In genomic region chr6:32479765-32480164, GRCm38 (mm10) we compare ENCODE assay signal across 11 mouse cellular contexts.
A peak's percentile ranks its signal among the peaks of the same experiment; 100 is the strongest.
DNase-seq lines count a peak whose midpoint lies in the region; ATAC-seq lines count a peak whose summit lies in the region.
"Had no signal": no experiment of that assay in that cellular context is flagged by ENCODE, and none has a peak within 500 bp of the region (broad histone marks: within the 10 kb centered on the region; RNA-seq: fewer than 3 reads in every experiment).

No protein-coding gene starts in this region.

- peak overlapping the region; percentile 89 for H3K27ac ChIP-seq in heart, embryonic 10.5 days
- peak overlapping the region; percentile 26; the same call in 1 of the 2 replicates for H3K27ac ChIP-seq in kidney, embryonic 16.5 days (ENCODE audit: low read length)
- H3K27ac ChIP-seq in kidney, embryonic 14.5 days (ENCODE audit: low read depth, low read length): no peak overlapping the region
- peak overlapping the region; percentile 58 for H3K27ac ChIP-seq in brown adipose tissue, adult 24 weeks (replicated peaks; ENCODE audit: low read depth, low read length)
- peak overlapping the region; percentile 77 for H3K27ac ChIP-seq in liver, embryonic 15.5 days (replicated peaks)
- H3K27ac ChIP-seq: embryonic facial prominence, embryonic 12.5 days; forebrain, embryonic 13.5 days had no signal

- ATAC-seq in kidney, embryonic 16.5 days (ENCODE audit: low FRiP score, low TSS enrichment): no peak
- ATAC-seq in kidney, embryonic 14.5 days (ENCODE audit: low FRiP score, low TSS enrichment): no peak
- no peak for ATAC-seq in liver, embryonic 15.5 days (ENCODE audit: insufficient read depth)
- ATAC-seq: CD4-positive, CD25-positive, alpha-beta regulatory T cell, adult 4 months; forebrain, embryonic 13.5 days had no signal

- WGBS in heart, embryonic 10.5 days: 57% methylated on average over 2 of the region's 2 CpGs
- 79% methylated on average over 2 of the region's 2 CpGs for WGBS in kidney, embryonic 16.5 days
- WGBS in kidney, embryonic 14.5 days: 90% methylated on average over 2 of the region's 2 CpGs
- WGBS in liver, embryonic 15.5 days (ENCODE audit: insufficient replicate concordance): 45% methylated on average over 2 of the region's 2 CpGs

- no peaks in the 10 kb centered on the region for H3K9me3 ChIP-seq in heart, embryonic 10.5 days
- no peaks in the 10 kb centered on the region for H3K9me3 ChIP-seq in kidney, embryonic 16.5 days (ENCODE audit: low read length)
- H3K9me3 ChIP-seq in kidney, embryonic 14.5 days (ENCODE audit: control insufficient read depth, low read length): no peaks in the 10 kb centered on the region
- H3K9me3 ChIP-seq in liver, embryonic 15.5 days (replicated peaks): no peaks in the 10 kb centered on the region
- H3K9me3 ChIP-seq: embryonic facial prominence, embryonic 12.5 days; forebrain, embryonic 13.5 days had no signal

- DNase-seq in heart, embryonic 10.5 days (ENCODE audit: low spot score): no peak
- DNase-seq in heart, postnatal 4 days: no peak
- DNase-seq in thymus, postnatal 4 days: no peak
- DNase-seq in frontal cortex, postnatal 36 days (ENCODE audit: low spot score in 2 of 2): no peak

- H3K4me3 ChIP-seq in heart, embryonic 10.5 days: no peak overlapping the region
- no peak overlapping the region for H3K4me3 ChIP-seq in kidney, embryonic 16.5 days (ENCODE audit: low read length)
- H3K4me3 ChIP-seq in kidney, embryonic 14.5 days (ENCODE audit: low read length): no peak overlapping the region
- H3K4me3 ChIP-seq in brown adipose tissue, adult 24 weeks (ENCODE audit: insufficient read depth, low read depth, low read length): no peak overlapping the region
- no peak overlapping the region for H3K4me3 ChIP-seq in liver, embryonic 15.5 days (replicated peaks)
- H3K4me3 ChIP-seq: embryonic facial prominence, embryonic 12.5 days; forebrain, embryonic 13.5 days had no signal

- no peaks in the 10 kb centered on the region for H3K36me3 ChIP-seq in heart, embryonic 10.5 days
- H3K36me3 ChIP-seq in kidney, embryonic 16.5 days (ENCODE audit: insufficient read depth, low read length): no peaks in the 10 kb centered on the region
- no peaks in the 10 kb centered on the region for H3K36me3 ChIP-seq in kidney, embryonic 14.5 days (ENCODE audit: control insufficient read depth, insufficient read depth, low read length)
- H3K36me3 ChIP-seq in liver, embryonic 15.5 days (replicated peaks): no peaks in the 10 kb centered on the region
- H3K36me3 ChIP-seq: embryonic facial prominence, embryonic 12.5 days had no signal

- H3K4me2 ChIP-seq in kidney, embryonic 16.5 days (replicated peaks; ENCODE audit: low read depth, low read length): no peak overlapping the region
- H3K4me2 ChIP-seq in kidney, embryonic 14.5 days (replicated peaks; ENCODE audit: low read depth, low read length): no peak overlapping the region
- peak overlapping the region; percentile 54 for H3K4me2 ChIP-seq in liver, embryonic 15.5 days
- H3K4me2 ChIP-seq: embryonic facial prominence, embryonic 12.5 days; forebrain, embryonic 13.5 days had no signal

- no peaks in the 10 kb centered on the region for H3K27me3 ChIP-seq in heart, embryonic 10.5 days (ENCODE audit: insufficient read depth, poor library complexity, severe bottlenecking)
- no peaks in the 10 kb centered on the region for H3K27me3 ChIP-seq in kidney, embryonic 16.5 days (ENCODE audit: insufficient read depth, low read length)
- H3K27me3 ChIP-seq in kidney, embryonic 14.5 days (ENCODE audit: control insufficient read depth, insufficient read depth, low read length): no peaks in the 10 kb centered on the region
- H3K27me3 ChIP-seq in liver, embryonic 15.5 days: no peaks in the 10 kb centered on the region
- H3K27me3 ChIP-seq: forebrain, embryonic 13.5 days had no signal

- H3K9ac ChIP-seq in kidney, embryonic 16.5 days (replicated peaks; ENCODE audit: low read length): no peak overlapping the region
- H3K9ac ChIP-seq in kidney, embryonic 14.5 days (ENCODE audit: low read depth, low read length): no peak overlapping the region
- no peak overlapping the region for H3K9ac ChIP-seq in liver, embryonic 15.5 days
- H3K9ac ChIP-seq: embryonic facial prominence, embryonic 12.5 days; forebrain, embryonic 13.5 days had no signal

- peaks cover 92% of the 10 kb centered on the region for H3K4me1 ChIP-seq in heart, embryonic 10.5 days
- H3K4me1 ChIP-seq in kidney, embryonic 16.5 days (ENCODE audit: insufficient read depth, low read length): no peaks in the 10 kb centered on the region
- no peaks in the 10 kb centered on the region; the same call in 1 of the 2 replicates for H3K4me1 ChIP-seq in kidney, embryonic 14.5 days (ENCODE audit: control insufficient read depth, insufficient read depth, low read length)
- peaks cover 29% of the 10 kb centered on the region for H3K4me1 ChIP-seq in brown adipose tissue, adult 24 weeks (ENCODE audit: control insufficient read depth, insufficient read depth, insufficient read length, low read length)
- peaks cover 29% of the 10 kb centered on the region for H3K4me1 ChIP-seq in liver, embryonic 15.5 days (replicated peaks)
